Mouse (Mus musculus) bone marrow macrophage, adult 2 months (primary cell): Measurements from ENCODE around the gene Anks1b. TPM values are rescaled to one million over a fixed set of nuclear protein-coding genes. Genes with fewer than 3 reads are reported as not detected.

ENCODE experiments used
- H3K27ac ChIP-seq: 2 replicates; pipeline ENCODE4 v1.5.1; 2012; ENCODE audit warnings: low read depth, low read length; ENCODE audit not compliant: insufficient read depth
- H3K4me1 ChIP-seq: 2 replicates; pipeline ENCODE4 v1.6.1; 2012; ENCODE audit warnings: low read length; ENCODE audit not compliant: control insufficient read depth, insufficient read depth
- H3K4me3 ChIP-seq: 2 replicates; pipeline ENCODE4 v1.5.1; 2012; ENCODE audit warnings: mild to moderate bottlenecking, low read length, moderate library complexity; ENCODE audit not compliant: insufficient read depth
- CTCF ChIP-seq: IDR thresholded peaks from 2 replicates; pipeline ENCODE4 v1.5.1; 2012; ENCODE audit warnings: low read depth, mild to moderate bottlenecking, low read length, moderate library complexity
- POLR2A ChIP-seq: IDR thresholded peaks from 2 replicates; pipeline ENCODE4 v1.6.1; 2012; ENCODE audit warnings: mild to moderate bottlenecking, low read depth, low read length, borderline replicate concordance
- polyA plus RNA-seq: library from polyadenylated mRNA; stranded (reverse); fragments of >200 nt; gene quantifications from 2 replicates; pipeline ENCODE4 v1.2.4, GENCODE M21; 2012; ENCODE audit not compliant: missing spikeins, insufficient read depth, insufficient read length

Anks1b gene
- polyA plus RNA-seq, 1 experiment, result not detected

- TF ChIP-seq POLR2A (no peak), CTCF (no peak)
- Histone ChIP-seq H3K27ac (no peak overlapping the region), H3K4me1 (peaks cover 6% of the 10 kb centered on the region; the same call in 1 of the 2 replicates), H3K4me3 (no peak overlapping the region)
Observed at GRCm38 (mm10) chr10:90431974-90432373, 558.7 kb downstream of the Anks1b start.

GRCm38 (mm10) chr10:90432479-90432878 lies 559.2 kb downstream of the Anks1b start:
- no peak overlapping the region for H3K4me3 ChIP-seq
- H3K27ac ChIP-seq, result no peak overlapping the region
- TF ChIP-seq CTCF (no peak), POLR2A (no peak)
- peaks cover 6% of the 10 kb centered on the region; the same call in 1 of the 2 replicates for H3K4me1 ChIP-seq

GRCm38 (mm10) chr10:90441036-90441435 lies 567.7 kb downstream of the Anks1b start:
- no peak for TF ChIP-seq POLR2A
- TF ChIP-seq CTCF, result no peak
- Histone ChIP-seq H3K27ac (no peak overlapping the region), H3K4me3 (no peak overlapping the region), H3K4me1 (peaks cover 2% of the 10 kb centered on the region; the same call in 1 of the 2 replicates)

- Histone ChIP-seq H3K27ac (no peak overlapping the region), H3K4me1 (peaks cover 2% of the 10 kb centered on the region; the same call in 1 of the 2 replicates), H3K4me3 (no peak overlapping the region)
- TF ChIP-seq CTCF (no peak), POLR2A (no peak)
Observed at GRCm38 (mm10) chr10:90441656-90442055, 568.3 kb downstream of the Anks1b start.

- Histone ChIP-seq H3K27ac (no peak overlapping the region), H3K4me3 (no peak overlapping the region), H3K4me1 (no peaks in the 10 kb centered on the region)
- TF ChIP-seq CTCF, result no peak
- no peak for TF ChIP-seq POLR2A
Observed at GRCm38 (mm10) chr10:90464906-90465305, 591.6 kb downstream of the Anks1b start.

- H3K4me3 ChIP-seq, result no peak overlapping the region
- no peaks in the 10 kb centered on the region for H3K4me1 ChIP-seq
- TF ChIP-seq CTCF, result no peak
- no peak for TF ChIP-seq POLR2A
- no peak overlapping the region for H3K27ac ChIP-seq
Observed at GRCm38 (mm10) chr10:90465426-90465825, 592.1 kb downstream of the Anks1b start.

GRCm38 (mm10) chr10:90467546-90467945 lies 594.2 kb downstream of the Anks1b start:
- Histone ChIP-seq H3K27ac (no peak overlapping the region), H3K4me3 (no peak overlapping the region), H3K4me1 (no peaks in the 10 kb centered on the region)
- no peak for TF ChIP-seq CTCF
- no peak for TF ChIP-seq POLR2A

- no peak overlapping the region for H3K27ac ChIP-seq
- TF ChIP-seq CTCF, result no peak
- no peak for TF ChIP-seq POLR2A
- H3K4me1 ChIP-seq, result no peaks in the 10 kb centered on the region
- no peak overlapping the region for H3K4me3 ChIP-seq
Observed at GRCm38 (mm10) chr10:90493436-90493835, 620.1 kb downstream of the Anks1b start.

- TF ChIP-seq CTCF (no peak), POLR2A (no peak)
- Histone ChIP-seq H3K27ac (no peak overlapping the region), H3K4me1 (no peaks in the 10 kb centered on the region), H3K4me3 (no peak overlapping the region)
Observed at GRCm38 (mm10) chr10:90493996-90494642, 620.8 kb downstream of the Anks1b start.

- no peaks in the 10 kb centered on the region for H3K4me1 ChIP-seq
- no peak overlapping the region for H3K4me3 ChIP-seq
- TF ChIP-seq CTCF (no peak), POLR2A (no peak)
- no peak overlapping the region for H3K27ac ChIP-seq
Observed at GRCm38 (mm10) chr10:90494981-90495516, 621.7 kb downstream of the Anks1b start.
